Mouse (Mus musculus) stomach, embryonic 15.5 days (tissue): ENCODE measurements around the gene Mrpl55. TPM values are rescaled to one million over a fixed set of nuclear protein-coding genes. Genes with fewer than 3 reads are reported as not detected.

Experiments
- ATAC-seq: fragments of 200-750 bp; cut with Nextera tagmentation; 2 replicates; pipeline ENCODE4 v1.8.0; 2017; ENCODE audit warnings: low read depth, moderate number of reproducible peaks, moderate TSS enrichment; ENCODE audit not compliant: insufficient read depth, low FRiP score
- H3K27ac ChIP-seq: fragments of 300-500 bp; sonication (generic); 2 replicates; pipeline ENCODE4 v1.5.1; 2015; ENCODE audit warnings: mild to moderate bottlenecking, inconsistent platforms
- H3K27me3 ChIP-seq: fragments of 300-500 bp; sonication (generic); replicated peaks from 2 replicates; pipeline ENCODE4 v1.6.1; 2015; ENCODE audit warnings: inconsistent platforms
- H3K36me3 ChIP-seq: fragments of 300-500 bp; sonication (generic); 2 replicates; pipeline ENCODE4 v1.6.1; 2015; ENCODE audit warnings: inconsistent platforms
- H3K4me1 ChIP-seq: fragments of 300-500 bp; sonication (generic); 2 replicates; pipeline ENCODE4 v1.6.1; 2015; ENCODE audit warnings: inconsistent platforms
- H3K4me2 ChIP-seq: fragments of 300-500 bp; sonication (generic); 2 replicates; pipeline ENCODE4 v1.6.1; 2015; ENCODE audit warnings: mild to moderate bottlenecking, inconsistent platforms
- H3K4me3 ChIP-seq: fragments of 300-500 bp; sonication (generic); replicated peaks from 2 replicates; pipeline ENCODE4 v1.5.1; 2015; ENCODE audit warnings: inconsistent platforms
- H3K9ac ChIP-seq: fragments of 300-500 bp; sonication (generic); 2 replicates; pipeline ENCODE4 v1.6.1; 2015; ENCODE audit warnings: inconsistent platforms
- H3K9me3 ChIP-seq: fragments of 300-500 bp; sonication (generic); 2 replicates; pipeline ENCODE4 v1.6.1; 2016; ENCODE audit warnings: inconsistent platforms
- WGBS: fragments of 180-500 bp; shearing (Covaris S2); methylation state at CpG from one replicate; pipeline ENCODE4 v1.1.7; 2015; 5-methylcytosine and 5-hydroxymethylcytosine counted together
- polyA plus RNA-seq: library from polyadenylated mRNA; unstranded; fragments of >200 nt; fragmentation: Nextera tagmentation; extraction: Ambion mirVana; gene quantifications from 2 replicates; pipeline ENCODE4 v1.2.1, GENCODE M21; 2015

Mrpl55 gene
- polyA plus RNA-seq, 1 experiment from 2014 or later: 90.4 TPM

DNA sequence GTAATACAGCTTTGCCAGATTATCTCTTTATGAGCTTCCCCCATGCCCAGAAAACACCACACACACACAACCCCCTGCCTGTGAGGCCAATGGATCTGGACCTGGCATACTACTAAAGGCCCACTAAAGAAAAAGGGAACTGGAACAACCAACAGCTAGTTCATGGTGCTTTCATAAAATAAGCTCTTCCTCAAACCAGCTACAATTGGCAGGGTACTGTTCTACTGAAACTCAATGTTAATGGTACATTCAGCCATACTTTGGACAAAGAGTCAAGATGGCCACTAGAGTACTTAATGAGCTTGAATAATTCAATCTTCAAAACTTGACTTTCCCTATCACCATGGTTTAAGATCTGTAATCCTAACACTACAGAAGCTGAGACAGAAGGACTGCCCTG is 19.3 kb downstream of the Mrpl55 start:
- Histone ChIP-seq H3K9ac (no peak overlapping the region), H3K27ac (no peak overlapping the region), H3K4me3 (no peak overlapping the region), H3K4me1 (peaks cover 58% of the 10 kb centered on the region), H3K9me3 (no peaks in the 10 kb centered on the region), H3K27me3 (no peaks in the 10 kb centered on the region), H3K4me2 (no peak overlapping the region), H3K36me3 (0 out of 2 replicates have a peak, but pooled peaks cover 5% of the 10 kb centered on the region)
- ATAC-seq: no peak

DNA sequence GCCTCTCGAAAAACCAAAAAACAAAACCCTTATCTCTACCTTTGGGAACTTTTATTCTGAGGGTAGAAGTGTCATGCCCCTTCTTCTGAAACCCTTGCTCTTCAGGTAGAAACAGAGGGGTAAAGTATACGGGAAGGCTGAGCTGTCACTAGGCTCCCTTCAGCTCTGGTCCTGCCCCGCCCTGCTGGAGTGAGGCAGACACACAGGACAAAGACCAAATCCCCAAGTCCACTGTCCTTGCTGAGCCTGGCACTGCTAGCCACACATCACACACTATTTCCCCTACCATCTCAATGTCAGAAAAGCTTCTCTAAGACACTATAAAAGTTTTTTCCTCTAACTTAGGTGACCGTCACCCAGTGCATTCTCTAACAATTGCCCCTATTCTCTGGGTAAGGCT is 20.0 kb downstream of the Mrpl55 start:
- no peak overlapping the region for H3K27ac ChIP-seq
- ATAC-seq: no peak
- 87% methylated on average over 4 of the region's 4 CpGs for WGBS
- H3K9me3 ChIP-seq: no peaks in the 10 kb centered on the region
- H3K9ac ChIP-seq: no peak overlapping the region
- no peak overlapping the region for H3K4me2 ChIP-seq
- peaks cover 61% of the 10 kb centered on the region for H3K4me1 ChIP-seq
- 0 out of 2 replicates have a peak, but pooled peaks cover 5% of the 10 kb centered on the region for H3K36me3 ChIP-seq
- H3K4me3 ChIP-seq: no peak overlapping the region
- H3K27me3 ChIP-seq: no peaks in the 10 kb centered on the region

GRCm38 (mm10) chr11:59224025-59224424 is 21.7 kb downstream of the Mrpl55 start:
- peaks cover 56% of the 10 kb centered on the region for H3K4me1 ChIP-seq

GRCm38 (mm10) chr11:59224470-59224869 is 22.2 kb downstream of the Mrpl55 start:
- ATAC-seq: no peak
- Histone ChIP-seq H3K4me1 (peaks cover 55% of the 10 kb centered on the region), H3K27me3 (no peaks in the 10 kb centered on the region), H3K9me3 (no peaks in the 10 kb centered on the region), H3K9ac (no peak overlapping the region), H3K36me3 (0 out of 2 replicates have a peak, but pooled peaks cover 5% of the 10 kb centered on the region), H3K4me2 (peak overlapping the region; percentile 71; the same call in 1 of the 2 replicates), H3K4me3 (no peak overlapping the region), H3K27ac (no peak overlapping the region)
- 42% methylated on average over 2 of the region's 2 CpGs for WGBS

More at GRCm38 (mm10) chr11:59224025-59224424, 21.7 kb downstream of the Mrpl55 start:
- 76% methylated on average over 3 of the region's 3 CpGs for WGBS
- no peak for ATAC-seq
- no peak overlapping the region for H3K27ac ChIP-seq
- H3K9me3 ChIP-seq: no peaks in the 10 kb centered on the region
- H3K4me2 ChIP-seq: 0 out of 2 replicates have a peak overlapping the region, but pooled peaks have one; percentile 71
- H3K27me3 ChIP-seq: no peaks in the 10 kb centered on the region
- no peak overlapping the region for H3K4me3 ChIP-seq
- H3K9ac ChIP-seq: no peak overlapping the region
- H3K36me3 ChIP-seq: 0 out of 2 replicates have a peak, but pooled peaks cover 5% of the 10 kb centered on the region

DNA sequence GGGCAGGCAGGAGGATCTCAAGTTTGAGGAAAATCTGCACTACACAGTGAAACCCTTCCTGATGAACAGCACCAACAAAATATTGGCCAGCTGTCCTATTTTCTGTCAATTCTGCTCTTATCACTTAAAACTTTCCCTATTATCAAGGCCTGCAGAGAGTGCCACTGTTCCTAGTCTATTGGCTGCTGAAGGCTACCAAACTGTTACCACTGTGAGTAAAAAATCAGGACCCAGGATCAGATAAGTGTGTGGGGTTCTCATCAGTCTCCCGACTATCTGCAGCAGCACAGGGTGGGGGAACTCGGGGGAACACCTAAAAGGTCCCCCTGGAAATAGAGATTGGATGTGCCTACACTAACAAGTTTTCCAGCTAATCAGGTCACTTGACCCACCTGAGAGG is 22.9 kb downstream of the Mrpl55 start:
- Histone ChIP-seq H3K36me3 (0 out of 2 replicates have a peak, but pooled peaks cover 3% of the 10 kb centered on the region), H3K27me3 (no peaks in the 10 kb centered on the region), H3K4me3 (no peak overlapping the region; the same call in 1 of the 2 replicates), H3K9ac (no peak overlapping the region), H3K4me1 (peaks cover 55% of the 10 kb centered on the region), H3K9me3 (no peaks in the 10 kb centered on the region), H3K27ac (no peak overlapping the region), H3K4me2 (peak overlapping the region; percentile 71)
- no peak for ATAC-seq
- WGBS: 56% methylated on average over 2 of the region's 2 CpGs

DNA sequence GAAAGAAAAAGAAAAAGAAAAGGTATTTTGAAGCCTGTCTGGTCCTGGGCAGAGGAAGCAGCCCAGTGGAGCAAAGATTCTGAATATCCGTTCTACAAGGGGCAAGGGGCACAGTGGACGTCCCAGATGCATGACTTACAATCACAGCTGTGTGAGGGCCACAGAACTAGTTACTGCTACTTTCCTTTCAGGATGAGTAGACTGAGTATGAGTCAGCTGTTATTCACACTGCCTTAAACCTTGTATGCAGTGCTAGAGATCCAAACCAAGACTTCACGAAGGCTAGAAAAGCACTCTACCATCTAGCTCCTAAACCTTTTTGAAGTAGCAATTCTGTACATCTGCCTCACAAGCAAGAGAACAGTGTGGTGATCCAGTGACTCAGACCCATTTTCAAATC is 24.0 kb downstream of the Mrpl55 start:
- peak overlapping the region; percentile 98 for H3K4me3 ChIP-seq
- H3K9me3 ChIP-seq: no peaks in the 10 kb centered on the region
- peak overlapping the region; percentile 71 for H3K4me2 ChIP-seq
- no peak for ATAC-seq
- no peaks in the 10 kb centered on the region for H3K27me3 ChIP-seq
- peaks cover 48% of the 10 kb centered on the region for H3K4me1 ChIP-seq
- peak overlapping the region; percentile 94; the same call in 1 of the 2 replicates for H3K27ac ChIP-seq
- peak overlapping the region; percentile 99; the same call in 1 of the 2 replicates for H3K9ac ChIP-seq
- no peaks in the 10 kb centered on the region for H3K36me3 ChIP-seq
- 24% methylated on average over 3 of the region's 3 CpGs for WGBS

GRCm38 (mm10) chr11:59226787-59227603 is 24.7 kb downstream of the Mrpl55 start:
- no peak for ATAC-seq
- peak overlapping the region; percentile 98 for H3K4me3 ChIP-seq
- H3K27ac ChIP-seq: peak overlapping the region; percentile 94
- H3K27me3 ChIP-seq: no peaks in the 10 kb centered on the region
- H3K9me3 ChIP-seq: no peaks in the 10 kb centered on the region
- peak overlapping the region; percentile 99 for H3K9ac ChIP-seq
- H3K4me2 ChIP-seq: peak overlapping the region; percentile 71
- no peaks in the 10 kb centered on the region for H3K36me3 ChIP-seq
- WGBS: 2% methylated on average over 21 of the region's 21 CpGs
- H3K4me1 ChIP-seq: peaks cover 42% of the 10 kb centered on the region

- Histone ChIP-seq H3K36me3 (no peaks in the 10 kb centered on the region), H3K4me3 (peak overlapping the region; percentile 98), H3K4me1 (peaks cover 37% of the 10 kb centered on the region), H3K27me3 (no peaks in the 10 kb centered on the region), H3K4me2 (peak overlapping the region; percentile 71), H3K9ac (peak overlapping the region; percentile 99), H3K9me3 (no peaks in the 10 kb centered on the region), H3K27ac (peak overlapping the region; percentile 94)
- ATAC-seq: peak; percentile 72
- WGBS: under 1% methylated on average over 50 of the region's 51 CpGs
Measured at GRCm38 (mm10) chr11:59227604-59228121, 25.4 kb downstream of the Mrpl55 start.

DNA sequence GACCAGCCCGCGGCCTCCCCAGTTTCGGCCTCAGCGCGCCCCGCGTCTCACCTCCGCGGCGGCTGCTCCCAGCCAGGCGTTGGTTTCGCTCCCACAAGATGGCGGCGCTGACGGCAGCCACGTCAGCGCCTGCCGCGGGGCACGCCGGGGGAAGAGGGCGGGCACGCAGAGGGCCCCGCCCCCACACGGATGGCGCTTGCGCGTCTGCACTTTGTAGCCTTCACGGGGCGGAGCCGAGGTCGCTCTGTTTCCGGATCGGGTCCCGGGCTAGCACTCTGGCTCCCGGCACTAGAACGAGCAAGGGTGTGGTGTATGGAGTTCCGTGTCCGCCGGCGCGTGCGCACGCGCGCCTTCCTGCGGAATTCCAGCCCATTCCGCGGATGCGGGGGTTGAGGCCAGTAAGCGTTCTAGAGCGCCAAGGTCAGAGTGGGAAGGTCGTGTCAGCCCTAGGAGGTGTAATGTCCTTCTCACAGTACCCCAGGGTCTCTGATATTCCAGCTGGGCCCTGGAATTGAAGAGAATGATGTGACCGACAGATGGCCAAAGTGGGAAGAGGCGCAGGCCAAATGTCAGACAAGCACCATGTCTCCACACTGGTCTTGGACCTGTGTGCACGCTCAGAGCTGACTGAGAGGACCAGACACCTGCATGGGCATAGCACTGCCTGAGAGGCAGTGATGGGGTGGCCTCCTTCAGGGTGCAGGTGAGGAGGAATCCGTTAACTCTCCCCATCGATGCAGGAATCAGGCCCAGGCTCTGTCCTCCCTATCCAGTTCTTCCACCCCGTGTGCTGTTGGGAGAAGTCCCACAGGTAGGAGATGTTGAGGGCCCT is 26.1 kb downstream of the Mrpl55 start, which contains the start of gene Arf1:
Gene Arf1 (minus strand): TSS at position 149 of the 832 bp plus-strand sequence.
- Histone ChIP-seq H3K4me2 (peak within 1 kb of the TSS; percentile 71), H3K4me1 (peaks cover 32% of the 10 kb centered on the region), H3K27ac (peak within 1 kb of the TSS; percentile 94), H3K9ac (peak within 1 kb of the TSS; percentile 99), H3K9me3 (no peaks in the 10 kb centered on the region), H3K27me3 (no peaks in the 10 kb centered on the region), H3K36me3 (no peaks in the 10 kb centered on the region), H3K4me3 (peak within 1 kb of the TSS; percentile 98)
- ATAC-seq: peak; percentile 95
- WGBS: 4% methylated on average over 59 of the region's 59 CpGs

DNA sequence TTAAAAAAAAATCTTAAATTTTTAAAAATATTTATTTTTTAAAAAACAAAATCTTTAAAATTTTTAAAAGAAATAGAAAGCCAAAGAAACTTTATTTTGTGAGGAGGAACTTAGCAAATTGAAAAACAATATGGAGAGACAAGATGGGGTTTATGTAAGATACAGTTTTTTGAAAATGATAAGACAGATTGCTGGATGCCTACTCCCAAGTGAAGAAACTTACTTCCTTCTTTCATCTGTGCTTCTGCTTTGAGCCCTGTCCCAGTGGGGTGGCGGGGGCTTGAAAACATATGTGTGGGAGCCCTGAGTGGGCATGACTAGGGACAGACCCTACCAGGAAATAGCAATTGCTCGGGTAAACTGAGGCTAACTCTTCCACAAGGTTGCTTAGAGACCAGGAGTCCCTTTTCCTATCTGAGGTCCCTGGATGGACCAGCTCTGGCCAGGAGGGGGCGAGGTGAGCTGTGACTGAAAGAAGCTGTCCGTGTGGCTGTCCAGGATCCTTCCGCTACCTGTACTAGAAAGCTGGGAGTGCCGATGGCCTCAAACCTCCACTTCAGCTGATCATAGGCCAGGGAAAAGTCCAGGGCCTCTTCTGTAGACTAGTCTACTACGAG is 28.0 kb downstream of the Mrpl55 start:
- no peaks in the 10 kb centered on the region for H3K27me3 ChIP-seq
- H3K36me3 ChIP-seq: no peaks in the 10 kb centered on the region
- no peak overlapping the region for H3K9ac ChIP-seq
- no peak overlapping the region for H3K4me3 ChIP-seq
- H3K4me2 ChIP-seq: 0 out of 2 replicates have a peak overlapping the region, but pooled peaks have one; percentile 13
- WGBS: 9% methylated on average over 7 of the region's 7 CpGs
- no peaks in the 10 kb centered on the region for H3K9me3 ChIP-seq
- ATAC-seq: no peak
- H3K27ac ChIP-seq: no peak overlapping the region
- peaks cover 22% of the 10 kb centered on the region for H3K4me1 ChIP-seq

DNA sequence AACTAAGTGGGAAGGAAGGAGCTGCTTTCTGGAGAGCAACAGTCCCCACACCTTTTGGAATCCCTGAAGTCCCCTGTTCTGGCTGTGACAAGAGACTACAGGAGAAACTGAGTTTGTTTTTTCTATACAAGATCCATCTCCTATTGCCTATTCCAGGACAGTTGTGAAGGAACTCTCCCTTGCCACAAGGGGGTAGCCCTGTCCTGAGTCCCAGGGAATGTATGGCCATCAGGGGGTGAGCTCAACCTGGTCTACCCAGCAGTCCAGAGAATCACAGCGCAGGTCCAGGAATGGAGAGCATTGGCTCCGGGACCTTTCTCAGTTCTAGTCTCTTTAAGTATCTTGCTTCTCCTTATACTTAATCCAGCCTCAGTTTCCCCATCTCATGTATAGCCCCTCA is 30.5 kb downstream of the Mrpl55 start:
- peaks cover 8% of the 10 kb centered on the region for H3K4me1 ChIP-seq
- no peak overlapping the region for H3K27ac ChIP-seq
- no peak for ATAC-seq
- H3K4me3 ChIP-seq: no peak overlapping the region
- H3K27me3 ChIP-seq: no peaks in the 10 kb centered on the region
- H3K36me3 ChIP-seq: no peaks in the 10 kb centered on the region
- H3K4me2 ChIP-seq: no peak overlapping the region
- no peaks in the 10 kb centered on the region for H3K9me3 ChIP-seq
- H3K9ac ChIP-seq: no peak overlapping the region
- 60% methylated on average over 2 of the region's 2 CpGs for WGBS
